ENCODE assay signal across 10 mouse cellular contexts in the genomic region with DNA sequence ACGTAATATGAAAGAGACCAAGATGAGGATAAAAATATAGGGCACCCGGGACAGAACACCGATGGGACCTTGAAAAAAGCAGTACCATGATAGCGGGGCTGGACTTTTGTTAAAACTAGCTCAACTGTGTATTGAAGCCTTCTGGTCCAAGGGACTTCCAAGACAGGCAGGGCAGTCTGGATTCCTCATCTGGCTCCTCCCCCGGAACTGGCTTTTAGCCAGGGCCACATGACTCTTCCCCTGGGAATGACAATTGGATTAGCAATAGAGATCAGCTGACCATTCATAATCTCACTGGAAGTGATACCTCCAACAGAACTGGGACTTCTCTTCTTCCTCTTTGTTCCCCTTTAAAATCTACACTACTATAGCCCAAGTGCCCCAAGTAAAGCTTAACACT. TPM values are rescaled to one million over a fixed set of nuclear protein-coding genes. Genes with fewer than 3 reads are reported as not detected.
A peak's percentile ranks its signal among the peaks of the same experiment; 100 is the strongest.
DNase-seq lines count a peak whose midpoint lies in the region; ATAC-seq and TF ChIP-seq lines count a peak whose summit lies in the region.
"Had no signal": no experiment of that assay in that cellular context is flagged by ENCODE, and none has a peak within 500 bp of the region (broad histone marks: within the 10 kb centered on the region; RNA-seq: fewer than 3 reads in every experiment).

No protein-coding gene starts in this region.

- no peaks in the 10 kb centered on the region for H3K9me3 ChIP-seq in stomach, postnatal 0 days (ENCODE audit: control insufficient read depth, low read length)
- H3K9me3 ChIP-seq in hindbrain, embryonic 12.5 days (replicated peaks), result no peaks in the 10 kb centered on the region

- no peak for ATAC-seq in stomach, postnatal 0 days (ENCODE audit: low FRiP score, low TSS enrichment)
- ATAC-seq in hindbrain, embryonic 12.5 days (ENCODE audit: low FRiP score), result no peak

- no peak overlapping the region for H3K9ac ChIP-seq in stomach, postnatal 0 days (ENCODE audit: low read length)
- no peak overlapping the region for H3K9ac ChIP-seq in hindbrain, embryonic 12.5 days
- H3K9ac ChIP-seq: liver, embryonic 14.5 days had no signal

- H3K4me1 ChIP-seq in stomach, postnatal 0 days (replicated peaks; ENCODE audit: control insufficient read depth, insufficient read depth), result 0 out of 2 replicates have a peak, but pooled peaks cover 2% of the 10 kb centered on the region
- peaks cover 35% of the 10 kb centered on the region for H3K4me1 ChIP-seq in hindbrain, embryonic 12.5 days

- no peaks in the 10 kb centered on the region for H3K36me3 ChIP-seq in stomach, postnatal 0 days (ENCODE audit: control insufficient read depth, insufficient read depth, low read length)
- H3K36me3 ChIP-seq in hindbrain, embryonic 12.5 days, result no peaks in the 10 kb centered on the region

- WGBS in stomach, postnatal 0 days, result 83% methylated on average over 5 of the region's 5 CpGs
- WGBS in hindbrain, embryonic 12.5 days, result 88% methylated on average over 5 of the region's 5 CpGs

- no peak for TF ChIP-seq EP300 in stomach, postnatal 0 days (optimal IDR thresholded peaks at IDR 0.05)

- no peaks in the 10 kb centered on the region for H3K27me3 ChIP-seq in stomach, postnatal 0 days (ENCODE audit: control insufficient read depth, insufficient read depth, low read length)
- H3K27me3 ChIP-seq in hindbrain, embryonic 12.5 days, result no peaks in the 10 kb centered on the region

- no peak for TF ChIP-seq CTCF in stomach, postnatal 0 days (IDR thresholded peaks at IDR 0.05; ENCODE audit: low read depth)

- no peak overlapping the region for H3K27ac ChIP-seq in stomach, postnatal 0 days (replicated peaks)
- no peak overlapping the region for H3K27ac ChIP-seq in hindbrain, embryonic 12.5 days
- H3K27ac ChIP-seq: liver, embryonic 14.5 days had no signal

- intact Hi-C loops in left cerebral cortex, postnatal 25 days (cut with DNase I), result no loop called here

- H3K4me3 ChIP-seq in stomach, postnatal 0 days (ENCODE audit: low read depth, low read length), result no peak overlapping the region
- no peak overlapping the region for H3K4me3 ChIP-seq in hindbrain, embryonic 12.5 days

- peak; percentile 20 to 57 for DNase-seq in urinary bladder, postnatal 4 days (ENCODE audit: low spot score in 2 of 2)
- no peak for DNase-seq in urinary bladder, adult 2 months (ENCODE audit: low spot score)
- DNase-seq in cerebellum, adult 8-10 months, result peak; percentile 62
- peak; percentile 78 for DNase-seq in kidney, postnatal 10 days
- peak; percentile 35 for DNase-seq in stomach, postnatal 0 days (ENCODE audit: low spot score)
- no peak for DNase-seq in left cerebral cortex, postnatal 25 days (ENCODE audit: low spot score in 2 of 2)
- DNase-seq in thymus, postnatal 0 days (ENCODE audit: low spot score), result no peak
- DNase-seq: right cerebral cortex, postnatal 4 days had no signal

- no peak overlapping the region for H3K4me2 ChIP-seq in stomach, postnatal 0 days (replicated peaks; ENCODE audit: low read depth)
- H3K4me2 ChIP-seq in hindbrain, embryonic 12.5 days (replicated peaks), result no peak overlapping the region

RNA-seq across cellular contexts. Expression of a gene that starts 21.0 kb away (rescaled TPM):
- 19.9 and 23.8 TPM in 2 replicates for polyA plus RNA-seq in urinary bladder, adult 2 months (2012; rRNA removed)
- polyA plus RNA-seq in stomach, postnatal 0 days (2015; fragmentation: Nextera tagmentation; extraction: Ambion mirVana), result 5.7 and 6.1 TPM in 2 replicates
- 100 to 1,000 TPM; 157 to 160 TPM for total RNA-seq in left cerebral cortex, postnatal 25 days (2021)
- polyA plus RNA-seq in hindbrain, embryonic 12.5 days (2016; fragmentation: Nextera tagmentation; extraction: Ambion mirVana), result 16.0 and 18.6 TPM in 2 replicates
- 3.8 and 4.9 TPM in 2 replicates for polyA plus RNA-seq in thymus, postnatal 0 days (2015; fragmentation: Nextera tagmentation; extraction: Ambion mirVana)

Comparison
In these comparisons a context has a peak if more than half of its experiments do, and no peak if none do; other contexts are left out.
1. DNase-seq: peak in urinary bladder, postnatal 4 days (2 of 2), cerebellum, adult 8-10 months (single experiment), kidney, postnatal 10 days (single experiment) and stomach, postnatal 0 days (single experiment); none in urinary bladder, adult 2 months (single experiment), left cerebral cortex, postnatal 25 days (0 of 2) and thymus, postnatal 0 days (single experiment).